Mouse (Mus musculus): ENCODE data around the gene Ush1g. TPM values are rescaled to one million over a fixed set of nuclear protein-coding genes. Genes with fewer than 3 reads are reported as not detected.

Ush1g gene
- polyA plus RNA-seq, 2 experiments, result not detected

DNA sequence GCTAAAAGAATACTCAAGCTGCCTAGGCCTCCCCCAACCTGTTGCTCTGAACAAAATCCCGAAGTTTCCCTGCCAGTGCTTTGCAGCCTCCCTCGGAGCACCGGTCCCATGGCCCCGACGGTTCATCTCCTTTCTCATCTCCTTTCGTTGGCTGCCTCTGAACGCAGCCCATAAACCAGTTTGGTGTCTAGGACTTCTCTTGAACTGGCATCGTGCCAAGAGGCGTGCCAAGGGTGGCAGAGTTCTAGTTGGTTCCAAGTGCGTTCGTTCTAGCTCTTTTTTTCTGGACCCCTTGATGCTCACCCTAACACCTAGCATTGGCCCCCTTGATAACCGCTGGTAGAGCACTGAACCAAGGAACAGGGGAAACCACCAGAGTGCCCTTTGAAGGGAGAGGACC lies 13.4 kb upstream of the Ush1g start:
- Histone ChIP-seq H3K27me3 (ENCODE audit: control insufficient read depth, insufficient read depth, low read length) (peaks cover 32% of the 10 kb centered on the region), H3K9me3 (ENCODE audit: control insufficient read depth, low read length) (no peaks in the 10 kb centered on the region), H3K27ac (replicated peaks; ENCODE audit: low read depth, low read length) (no peak overlapping the region), H3K4me2 (replicated peaks; ENCODE audit: low read depth, low read length, severe bottlenecking) (no peak overlapping the region), H3K4me1 (ENCODE audit: control insufficient read depth, insufficient read depth, low read length) (peaks cover 3% of the 10 kb centered on the region; the same call in 1 of the 2 replicates), H3K9ac (ENCODE audit: low read depth, low read length, severe bottlenecking) (no peak overlapping the region), H3K36me3 (ENCODE audit: control insufficient read depth, insufficient read depth, low read length) (no peaks in the 10 kb centered on the region), H3K4me3 (replicated peaks; ENCODE audit: low read length) (no peak overlapping the region)
- 55% methylated on average over 12 of the region's 12 CpGs for WGBS
- ATAC-seq (ENCODE audit: low FRiP score, low read depth) (no peak), DNase-seq (ENCODE audit: low spot score) (no peak)
- TF ChIP-seq POLR2A (IDR thresholded peaks at IDR 0.05; ENCODE audit: borderline replicate concordance, extremely low read depth, insufficient read depth, insufficient read length), result no peak

DNA sequence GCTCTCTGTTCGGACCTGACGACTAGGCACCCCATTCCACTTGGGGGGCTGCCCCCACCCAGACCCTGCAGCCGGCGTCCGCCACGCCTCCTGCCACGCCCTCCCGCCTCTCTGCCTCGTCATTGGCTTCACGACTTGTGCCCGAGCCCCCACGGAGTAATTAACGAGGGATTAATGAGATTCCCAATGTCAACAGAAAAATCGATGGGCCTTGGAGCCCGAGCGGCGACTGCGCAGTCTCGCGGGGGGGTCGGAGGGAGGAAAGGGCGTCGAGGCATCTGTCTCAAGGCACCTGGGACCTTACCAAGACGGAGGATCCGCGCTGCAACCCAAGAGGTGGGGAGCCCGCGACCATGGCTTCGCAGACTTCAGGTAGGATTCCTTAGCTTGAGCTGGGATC lies 12.7 kb upstream of the Ush1g start, which contains the start of gene Otop3:
TSS of gene Otop3 (plus strand) at position 201 of the 400 bp plus-strand sequence.
- Histone ChIP-seq H3K36me3 (ENCODE audit: control insufficient read depth, insufficient read depth, low read length) (no peaks in the 10 kb centered on the region), H3K9me3 (ENCODE audit: control insufficient read depth, low read length) (no peaks in the 10 kb centered on the region), H3K27ac (replicated peaks; ENCODE audit: low read depth, low read length) (no peak within 1 kb of the TSS), H3K4me3 (replicated peaks; ENCODE audit: low read length) (no peak within 1 kb of the TSS), H3K27me3 (ENCODE audit: control insufficient read depth, insufficient read depth, low read length) (peaks cover 32% of the 10 kb centered on the region), H3K4me1 (ENCODE audit: control insufficient read depth, insufficient read depth, low read length) (peaks cover 3% of the 10 kb centered on the region; the same call in 1 of the 2 replicates), H3K9ac (ENCODE audit: low read depth, low read length, severe bottlenecking) (no peak within 1 kb of the TSS), H3K4me2 (replicated peaks; ENCODE audit: low read depth, low read length, severe bottlenecking) (no peak within 1 kb of the TSS; the same call in 1 of the 2 replicates)
- DNase-seq (ENCODE audit: low spot score) (no peak), ATAC-seq (ENCODE audit: low FRiP score, low read depth) (no peak)
- TF ChIP-seq POLR2A (IDR thresholded peaks at IDR 0.05; ENCODE audit: borderline replicate concordance, extremely low read depth, insufficient read depth, insufficient read length), result no peak
- 7% methylated on average over 29 of the region's 29 CpGs for WGBS

DNA sequence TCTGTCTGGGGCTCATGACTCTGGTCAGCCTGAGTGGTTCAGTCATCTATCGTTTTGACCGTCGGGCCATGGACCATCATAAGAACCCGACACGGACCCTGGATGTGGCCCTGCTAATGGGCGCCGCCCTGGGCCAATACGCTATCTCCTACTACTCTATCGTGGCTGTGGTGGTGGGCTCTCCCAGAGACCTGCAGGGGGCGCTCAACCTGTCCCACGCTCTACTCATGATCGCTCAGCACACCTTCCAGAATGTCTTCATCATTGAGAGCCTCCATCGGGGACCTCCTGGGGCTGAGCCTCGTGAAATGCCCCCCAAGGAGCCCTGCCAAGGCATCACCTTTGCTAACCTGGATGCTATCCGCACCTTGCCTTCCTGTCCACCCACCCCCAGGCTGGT lies 7.5 kb upstream of the Ush1g start:
- no peaks in the 10 kb centered on the region for H3K36me3 ChIP-seq (ENCODE audit: control insufficient read depth, insufficient read depth, low read length)
- H3K4me2 ChIP-seq (replicated peaks; ENCODE audit: low read depth, low read length, severe bottlenecking), result no peak overlapping the region
- H3K9ac ChIP-seq (ENCODE audit: low read depth, low read length, severe bottlenecking), result no peak overlapping the region
- ATAC-seq (ENCODE audit: low FRiP score, low read depth) (no peak), DNase-seq (ENCODE audit: low spot score) (no peak)
- TF ChIP-seq POLR2A (IDR thresholded peaks at IDR 0.05; ENCODE audit: borderline replicate concordance, extremely low read depth, insufficient read depth, insufficient read length), result no peak
- no peaks in the 10 kb centered on the region for H3K4me1 ChIP-seq (ENCODE audit: control insufficient read depth, insufficient read depth, low read length)
- no peaks in the 10 kb centered on the region for H3K9me3 ChIP-seq (ENCODE audit: control insufficient read depth, low read length)
- H3K4me3 ChIP-seq (replicated peaks; ENCODE audit: low read length), result no peak overlapping the region
- H3K27ac ChIP-seq (replicated peaks; ENCODE audit: low read depth, low read length), result no peak overlapping the region
- 76% methylated on average over 15 of the region's 15 CpGs for WGBS
- H3K27me3 ChIP-seq (ENCODE audit: control insufficient read depth, insufficient read depth, low read length), result peaks cover 20% of the 10 kb centered on the region

DNA sequence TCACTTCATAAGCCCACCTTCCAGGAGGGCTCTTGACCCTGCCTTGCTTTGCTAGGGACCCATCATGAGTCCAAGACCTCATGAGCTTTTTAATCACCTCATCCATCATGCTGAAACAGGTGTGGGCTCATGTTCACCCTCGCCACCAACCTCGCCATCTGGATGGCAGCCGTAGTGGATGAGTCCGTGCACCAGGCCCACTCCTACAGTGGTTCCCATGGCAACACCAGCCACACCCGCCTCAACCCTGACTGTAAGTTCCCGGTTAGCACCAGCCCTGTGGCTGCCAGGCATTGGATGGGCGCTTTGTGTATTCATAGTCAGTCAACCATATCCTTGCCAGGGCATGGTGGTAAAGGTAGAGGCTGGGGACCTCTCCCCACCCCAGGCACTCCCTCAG lies 4.9 kb upstream of the Ush1g start:
- Histone ChIP-seq H3K9ac (ENCODE audit: low read depth, low read length, severe bottlenecking) (no peak overlapping the region), H3K4me3 (replicated peaks; ENCODE audit: low read length) (no peak overlapping the region), H3K9me3 (ENCODE audit: control insufficient read depth, low read length) (no peaks in the 10 kb centered on the region), H3K4me1 (ENCODE audit: control insufficient read depth, insufficient read depth, low read length) (no peaks in the 10 kb centered on the region), H3K36me3 (ENCODE audit: control insufficient read depth, insufficient read depth, low read length) (no peaks in the 10 kb centered on the region), H3K27ac (replicated peaks; ENCODE audit: low read depth, low read length) (no peak overlapping the region), H3K27me3 (ENCODE audit: control insufficient read depth, insufficient read depth, low read length) (peaks cover 34% of the 10 kb centered on the region), H3K4me2 (replicated peaks; ENCODE audit: low read depth, low read length, severe bottlenecking) (no peak overlapping the region)
- 62% methylated on average over 7 of the region's 7 CpGs for WGBS
- ATAC-seq (ENCODE audit: low FRiP score, low read depth), result no peak
- no peak for DNase-seq (ENCODE audit: low spot score)
- TF ChIP-seq POLR2A (IDR thresholded peaks at IDR 0.05; ENCODE audit: borderline replicate concordance, extremely low read depth, insufficient read depth, insufficient read length), result no peak

DNA sequence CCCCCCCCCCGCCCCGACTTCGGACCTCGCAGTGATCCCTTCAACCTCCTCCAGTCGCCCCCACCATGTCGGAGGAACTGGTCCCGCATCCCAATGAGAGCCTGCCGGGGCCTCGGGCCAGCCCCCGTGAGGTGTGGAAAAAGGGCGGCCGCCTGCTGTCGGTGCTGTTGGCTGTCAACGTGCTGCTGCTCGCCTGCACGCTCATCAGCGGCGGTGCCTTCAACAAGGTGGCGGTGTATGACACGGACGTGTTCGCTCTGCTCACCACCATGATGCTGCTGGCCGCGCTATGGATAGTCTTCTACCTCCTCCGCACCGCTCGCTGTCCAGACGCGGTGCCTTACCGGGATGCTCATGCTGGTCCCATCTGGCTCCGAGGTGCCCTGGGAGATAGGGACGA lies 1.5 kb upstream of the Ush1g start:
- no peak overlapping the region for H3K4me2 ChIP-seq (replicated peaks; ENCODE audit: low read depth, low read length, severe bottlenecking)
- DNase-seq (ENCODE audit: low spot score) (no peak), ATAC-seq (ENCODE audit: low FRiP score, low read depth) (no peak)
- H3K4me3 ChIP-seq (replicated peaks; ENCODE audit: low read length), result no peak overlapping the region
- H3K4me1 ChIP-seq (ENCODE audit: control insufficient read depth, insufficient read depth, low read length), result no peaks in the 10 kb centered on the region
- H3K27ac ChIP-seq (replicated peaks; ENCODE audit: low read depth, low read length), result no peak overlapping the region
- H3K27me3 ChIP-seq (ENCODE audit: control insufficient read depth, insufficient read depth, low read length), result peaks cover 67% of the 10 kb centered on the region
- no peak overlapping the region for H3K9ac ChIP-seq (ENCODE audit: low read depth, low read length, severe bottlenecking)
- 14% methylated on average over 32 of the region's 32 CpGs for WGBS
- no peak for TF ChIP-seq POLR2A (IDR thresholded peaks at IDR 0.05; ENCODE audit: borderline replicate concordance, extremely low read depth, insufficient read depth, insufficient read length)
- H3K9me3 ChIP-seq (ENCODE audit: control insufficient read depth, low read length), result no peaks in the 10 kb centered on the region
- H3K36me3 ChIP-seq (ENCODE audit: control insufficient read depth, insufficient read depth, low read length), result no peaks in the 10 kb centered on the region
